Mouse (Mus musculus) midbrain, embryonic 16.5 days (tissue): ENCODE measurements around the gene Slc12a3. TPM values are rescaled to one million over a fixed set of nuclear protein-coding genes. Genes with fewer than 3 reads are reported as not detected.

ENCODE experiments used
- ATAC-seq: fragments of 200-750 bp; cut with Nextera tagmentation; 2 replicates; pipeline ENCODE4 v1.8.0; 2017; ENCODE audit warnings: moderate TSS enrichment
- H3K27ac ChIP-seq: fragments of 300-500 bp; sonication (generic); 2 replicates; pipeline ENCODE4 v1.5.1; 2014; ENCODE audit warnings: mild to moderate bottlenecking, low read length, mixed read lengths
- H3K27me3 ChIP-seq: fragments of 300-500 bp; sonication (generic); 2 replicates; pipeline ENCODE4 v1.6.1; 2014; ENCODE audit warnings: low read depth, low read length, mixed read lengths; ENCODE audit not compliant: control insufficient read depth, insufficient read depth
- H3K36me3 ChIP-seq: fragments of 300-500 bp; sonication (generic); 2 replicates; pipeline ENCODE4 v1.6.1; 2014; ENCODE audit warnings: mild to moderate bottlenecking, low read length, moderate library complexity, mixed read lengths; ENCODE audit not compliant: control insufficient read depth, insufficient read depth
- H3K4me1 ChIP-seq: fragments of 300-500 bp; sonication (generic); 2 replicates; pipeline ENCODE4 v1.6.1; 2014; ENCODE audit warnings: mild to moderate bottlenecking, low read length, mixed read lengths; ENCODE audit not compliant: control insufficient read depth, insufficient read depth
- H3K4me2 ChIP-seq: fragments of 300-500 bp; sonication (generic); 2 replicates; pipeline ENCODE4 v1.6.1; 2014; ENCODE audit warnings: mild to moderate bottlenecking, low read length, mixed read lengths
- H3K4me3 ChIP-seq: fragments of 300-500 bp; sonication (generic); 2 replicates; pipeline ENCODE4 v1.5.1; 2014; ENCODE audit warnings: low read depth, mild to moderate bottlenecking, low read length, moderate library complexity, mixed read lengths
- H3K9ac ChIP-seq: fragments of 300-500 bp; sonication (generic); 2 replicates; pipeline ENCODE4 v1.6.1; 2014; ENCODE audit warnings: low read depth, low read length, mixed read lengths
- H3K9me3 ChIP-seq: fragments of 300-500 bp; sonication (generic); replicated peaks from 2 replicates; pipeline ENCODE4 v1.6.1; 2014; ENCODE audit warnings: mild to moderate bottlenecking, low read length, mixed read lengths; ENCODE audit not compliant: control insufficient read depth, poor library complexity, severe bottlenecking
- WGBS: fragments of 180-500 bp; shearing (Covaris S2); extraction: QIAGEN DNeasy Blood & Tissue Kit; methylation state at CpG from one replicate; pipeline ENCODE4 v1.1.7; 2014; 5-methylcytosine and 5-hydroxymethylcytosine counted together
- polyA plus RNA-seq: library from polyadenylated mRNA; unstranded; fragments of >200 nt; fragmentation: Nextera tagmentation; extraction: Ambion mirVana; gene quantifications from 2 replicates; pipeline ENCODE4 v1.2.1, GENCODE M21; 2015

The Slc12a3 gene
- polyA plus RNA-seq, 1 experiment from 2014 or later = not detected

GRCm38 (mm10) chr8:94296312-94296991 lies 32.5 kb upstream of the Slc12a3 start:
- peaks cover 14% of the 10 kb centered on the region; the same call in 1 of the 2 replicates for H3K36me3 ChIP-seq
- no peak for ATAC-seq

DNA sequence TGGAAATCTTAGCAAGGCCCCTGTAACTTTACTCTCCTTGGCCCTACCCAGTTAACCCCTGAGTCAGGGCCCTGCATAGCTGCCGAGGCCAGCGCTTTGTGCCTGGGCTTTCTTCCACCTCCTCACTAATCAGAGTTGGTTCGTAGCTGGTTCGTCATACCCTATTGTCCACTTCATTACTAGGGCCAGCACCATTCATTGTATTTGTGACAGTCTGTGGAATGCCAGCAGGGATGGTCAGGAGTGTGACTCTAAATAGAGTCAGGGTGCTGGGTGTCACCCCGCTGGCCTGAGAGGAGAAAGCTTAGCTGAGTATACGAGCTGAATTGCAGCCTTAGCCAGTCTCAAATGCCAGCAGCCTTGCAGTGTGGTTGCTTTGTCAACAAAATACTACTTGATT lies 31.9 kb upstream of the Slc12a3 start:
- Histone ChIP-seq H3K4me2 (no peak overlapping the region), H3K27ac (no peak overlapping the region), H3K9me3 (no peaks in the 10 kb centered on the region), H3K36me3 (peaks cover 20% of the 10 kb centered on the region), H3K9ac (no peak overlapping the region), H3K4me1 (no peaks in the 10 kb centered on the region), H3K4me3 (no peak overlapping the region), H3K27me3 (no peaks in the 10 kb centered on the region)
- 64% methylated on average over 6 of the region's 6 CpGs for WGBS
- no peak for ATAC-seq

More at GRCm38 (mm10) chr8:94296312-94296991, 32.5 kb upstream of the Slc12a3 start:
- 82% methylated on average over 9 of the region's 9 CpGs for WGBS
- Histone ChIP-seq H3K27ac (peak overlapping the region; percentile 50; the same call in 1 of the 2 replicates), H3K9me3 (no peaks in the 10 kb centered on the region), H3K4me3 (no peak overlapping the region), H3K27me3 (no peaks in the 10 kb centered on the region), H3K4me1 (no peaks in the 10 kb centered on the region; the same call in 1 of the 2 replicates), H3K4me2 (no peak overlapping the region), H3K9ac (no peak overlapping the region)

DNA sequence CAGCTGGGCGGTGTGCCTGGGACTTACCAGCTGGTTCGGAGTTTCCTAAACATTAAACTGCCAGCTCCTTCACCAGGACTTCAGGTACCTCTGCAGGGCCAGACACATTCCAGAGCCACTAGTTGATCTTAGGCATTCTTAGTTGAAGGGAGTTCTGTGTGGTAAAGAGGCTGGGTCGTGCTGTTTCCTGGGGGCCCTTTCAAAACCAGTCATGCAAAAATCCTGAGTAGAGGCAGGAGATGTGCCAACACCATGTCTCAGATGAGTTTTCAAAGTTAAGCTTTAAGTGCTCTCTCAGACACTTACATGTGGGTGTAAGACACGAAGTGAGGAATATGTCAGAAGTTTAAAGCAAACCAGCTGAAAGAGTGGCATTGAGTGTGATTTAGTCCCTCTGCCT lies 28.2 kb upstream of the Slc12a3 start:
- Histone ChIP-seq H3K27me3 (no peaks in the 10 kb centered on the region), H3K4me3 (no peak overlapping the region), H3K36me3 (peaks cover 31% of the 10 kb centered on the region), H3K4me2 (no peak overlapping the region), H3K9ac (no peak overlapping the region), H3K9me3 (no peaks in the 10 kb centered on the region), H3K27ac (no peak overlapping the region), H3K4me1 (no peaks in the 10 kb centered on the region)
- no peak for ATAC-seq
- 69% methylated on average over 4 of the region's 4 CpGs for WGBS

- no peaks in the 10 kb centered on the region for H3K9me3 ChIP-seq
- no peak overlapping the region for H3K27ac ChIP-seq
- WGBS = 93% methylated on average over 2 of the region's 2 CpGs
- H3K4me3 ChIP-seq = no peak overlapping the region
- no peaks in the 10 kb centered on the region for H3K4me1 ChIP-seq
- no peaks in the 10 kb centered on the region for H3K27me3 ChIP-seq
- no peak for ATAC-seq
- peaks cover 47% of the 10 kb centered on the region for H3K36me3 ChIP-seq
- H3K4me2 ChIP-seq = no peak overlapping the region
- no peak overlapping the region for H3K9ac ChIP-seq
Measured at GRCm38 (mm10) chr8:94304412-94304811, 24.6 kb upstream of the Slc12a3 start.

DNA sequence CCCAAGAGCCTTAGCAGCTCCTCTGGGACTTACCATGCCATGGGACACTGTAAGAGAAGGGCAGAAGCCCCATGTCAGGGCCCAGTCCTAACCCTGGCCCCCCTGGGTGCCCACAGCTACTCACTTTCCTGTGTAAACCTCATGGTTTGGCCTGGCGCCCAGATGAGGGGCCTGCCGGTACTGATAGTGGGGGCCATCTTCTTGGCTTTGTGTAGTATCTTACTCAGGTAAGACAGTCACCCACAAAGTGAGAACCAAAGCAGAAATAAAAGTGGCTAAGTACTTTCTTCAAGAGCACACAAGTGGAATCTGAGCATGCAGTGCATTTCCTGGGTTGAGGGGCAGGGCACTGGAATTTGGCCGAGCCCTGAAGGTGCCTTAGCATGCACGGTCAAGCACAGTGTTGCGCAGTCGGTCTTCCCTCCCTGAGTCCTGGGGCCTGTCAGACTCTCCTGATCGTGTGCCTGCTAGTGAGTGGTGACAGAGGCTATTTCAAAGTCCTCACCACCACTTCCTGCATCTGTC lies 21.9 kb upstream of the Slc12a3 start:
- Histone ChIP-seq H3K27ac (no peak overlapping the region), H3K4me1 (no peaks in the 10 kb centered on the region), H3K9me3 (no peaks in the 10 kb centered on the region), H3K9ac (no peak overlapping the region), H3K27me3 (no peaks in the 10 kb centered on the region), H3K4me2 (no peak overlapping the region), H3K36me3 (peaks cover 48% of the 10 kb centered on the region), H3K4me3 (no peak overlapping the region)
- no peak for ATAC-seq
- WGBS = 94% methylated on average over 7 of the region's 7 CpGs

DNA sequence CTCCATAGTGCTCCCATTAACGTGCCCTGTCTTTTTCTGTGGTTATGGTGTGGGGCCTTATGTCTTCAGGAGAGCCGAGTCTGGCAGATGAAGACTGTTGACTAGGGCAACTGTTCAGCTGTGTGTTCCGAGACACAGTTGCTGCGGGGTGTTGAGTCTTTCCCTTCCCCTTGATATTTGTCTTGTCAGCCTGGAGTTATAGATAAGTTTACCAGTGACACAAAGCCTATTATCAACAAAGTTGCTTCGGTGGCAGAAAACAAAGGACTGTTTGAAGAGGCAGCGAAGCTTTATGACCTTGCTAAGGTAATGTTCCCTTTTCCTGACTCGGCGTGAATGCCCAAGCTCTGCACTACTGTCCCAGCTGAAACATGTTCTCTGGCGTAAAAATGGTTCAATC lies 21.3 kb upstream of the Slc12a3 start:
- Histone ChIP-seq H3K27me3 (no peaks in the 10 kb centered on the region), H3K4me1 (no peaks in the 10 kb centered on the region), H3K4me3 (no peak overlapping the region), H3K9ac (no peak overlapping the region), H3K4me2 (no peak overlapping the region), H3K9me3 (no peaks in the 10 kb centered on the region), H3K27ac (no peak overlapping the region), H3K36me3 (peaks cover 45% of the 10 kb centered on the region)
- WGBS = 93% methylated on average over 9 of the region's 9 CpGs
- ATAC-seq = no peak

DNA sequence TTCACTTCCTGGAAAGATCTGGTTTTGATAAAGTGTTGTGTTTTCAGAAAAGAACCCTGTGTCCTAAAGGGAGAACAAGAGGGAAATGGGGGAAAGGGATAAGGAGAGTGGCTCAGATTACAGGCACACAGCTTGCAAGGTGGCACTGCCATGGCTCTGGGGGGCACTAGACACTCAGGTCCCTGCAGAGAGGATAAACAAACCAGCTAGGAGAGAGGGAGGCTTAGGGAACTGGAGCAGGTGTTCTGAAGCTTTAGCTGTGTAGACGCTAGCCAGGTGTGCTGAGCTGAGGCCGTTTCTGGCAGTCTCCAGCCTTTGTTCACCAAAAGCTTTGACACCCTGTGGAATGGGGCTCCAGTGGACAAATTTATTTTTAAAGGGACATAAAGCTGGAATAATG lies 14.9 kb upstream of the Slc12a3 start:
- H3K9me3 ChIP-seq = no peaks in the 10 kb centered on the region
- H3K9ac ChIP-seq = no peak overlapping the region
- peaks cover 35% of the 10 kb centered on the region for H3K36me3 ChIP-seq
- H3K27me3 ChIP-seq = no peaks in the 10 kb centered on the region
- no peak for ATAC-seq
- 79% methylated on average over 2 of the region's 2 CpGs for WGBS
- H3K27ac ChIP-seq = no peak overlapping the region
- H3K4me1 ChIP-seq = no peaks in the 10 kb centered on the region
- no peak overlapping the region for H3K4me3 ChIP-seq
- no peak overlapping the region for H3K4me2 ChIP-seq

DNA sequence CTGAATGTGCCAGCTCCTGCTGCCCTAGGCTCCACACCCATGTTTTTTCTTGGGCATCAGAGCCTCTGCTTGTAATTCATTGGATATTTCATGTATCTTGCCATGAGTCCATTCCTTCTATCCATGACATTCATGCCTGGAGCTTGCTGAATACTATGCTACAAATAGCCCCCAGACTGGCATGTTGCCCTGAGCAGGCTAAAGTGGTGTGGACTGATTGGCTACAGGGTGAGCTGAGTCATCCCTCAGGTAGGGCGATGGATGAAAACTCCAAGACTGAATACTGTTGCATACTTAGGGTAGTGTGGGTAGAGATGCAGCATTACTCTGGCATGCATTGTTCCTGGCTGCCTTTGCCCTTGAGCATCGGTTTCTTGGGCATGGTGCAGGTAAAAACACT lies 11.8 kb upstream of the Slc12a3 start:
- no peak for ATAC-seq
- no peak overlapping the region for H3K9ac ChIP-seq
- WGBS = 94% methylated on average over 2 of the region's 2 CpGs

DNA sequence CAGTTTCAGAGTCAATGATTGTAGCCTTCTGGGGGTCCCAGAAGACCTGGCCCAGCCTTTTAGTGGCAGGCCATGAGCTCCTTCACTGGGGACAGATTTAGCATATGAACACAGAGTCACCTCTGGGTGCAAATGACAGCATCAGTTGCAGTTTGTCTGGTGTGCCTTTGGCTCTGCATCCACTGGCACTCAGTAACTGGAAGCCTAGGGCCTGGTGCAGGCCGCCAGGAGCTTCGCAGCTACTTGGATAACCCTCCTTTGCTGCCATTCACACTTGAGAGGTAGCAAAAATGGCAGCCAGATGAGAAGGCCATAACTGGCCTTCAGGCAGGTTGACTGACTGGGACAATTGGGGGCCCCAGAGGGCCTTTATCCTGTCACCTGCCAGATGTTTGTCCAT lies 11.3 kb upstream of the Slc12a3 start:
- Histone ChIP-seq H3K9ac (no peak overlapping the region), H3K27ac (no peak overlapping the region), H3K4me1 (no peaks in the 10 kb centered on the region), H3K36me3 (peaks cover 41% of the 10 kb centered on the region), H3K9me3 (no peaks in the 10 kb centered on the region), H3K4me3 (no peak overlapping the region), H3K4me2 (no peak overlapping the region), H3K27me3 (no peaks in the 10 kb centered on the region)
- 98% methylated on average over 2 of the region's 2 CpGs for WGBS
- no peak for ATAC-seq

More for the DNA sequence above, 11.8 kb upstream of the Slc12a3 start:
- Histone ChIP-seq H3K4me2 (no peak overlapping the region), H3K27ac (no peak overlapping the region), H3K36me3 (peaks cover 40% of the 10 kb centered on the region), H3K4me3 (no peak overlapping the region), H3K9me3 (no peaks in the 10 kb centered on the region), H3K4me1 (no peaks in the 10 kb centered on the region), H3K27me3 (no peaks in the 10 kb centered on the region)
